Mouse (Mus musculus): ENCODE results near the gene Mill2.
A peak's percentile ranks its signal among the peaks of the same experiment; 100 is the strongest.

Mill2 gene

GRCm38 (mm10) chr7:18878691-18879090 is 38.9 kb downstream of the Mill2 start:
- DNase-seq, result no peak

- no peak for DNase-seq
Measured at GRCm38 (mm10) chr7:18883991-18884744, 44.4 kb downstream of the Mill2 start.

GRCm38 (mm10) chr7:18884745-18885422 is 45.1 kb downstream of the Mill2 start:
- no peak for DNase-seq

GRCm38 (mm10) chr7:18886963-18887362 is 47.2 kb downstream of the Mill2 start:
- no peak for DNase-seq

GRCm38 (mm10) chr7:18890848-18891247 is 51.1 kb downstream of the Mill2 start:
- DNase-seq, result no peak

- peak; percentile 82 for DNase-seq
Measured at GRCm38 (mm10) chr7:18891872-18892599, 52.3 kb downstream of the Mill2 start.

- DNase-seq, result no peak
Measured at GRCm38 (mm10) chr7:18893009-18893408, 53.2 kb downstream of the Mill2 start.

- peak; percentile 61 for DNase-seq
Measured at GRCm38 (mm10) chr7:18893651-18894430, 54.1 kb downstream of the Mill2 start.

GRCm38 (mm10) chr7:18896536-18896935 is 56.8 kb downstream of the Mill2 start:
- DNase-seq, result peak; percentile 45

GRCm38 (mm10) chr7:18900513-18900912 is 60.7 kb downstream of the Mill2 start:
- no peak for DNase-seq

- DNase-seq, result no peak
Measured at GRCm38 (mm10) chr7:18902486-18902885, 62.7 kb downstream of the Mill2 start.

GRCm38 (mm10) chr7:18904971-18905370 is 65.2 kb downstream of the Mill2 start:
- DNase-seq, result no peak

- no peak for DNase-seq
Measured at GRCm38 (mm10) chr7:18909797-18910196, 70.0 kb downstream of the Mill2 start.

- peak; percentile 99 for DNase-seq
Measured at GRCm38 (mm10) chr7:18910241-18910831, 70.6 kb downstream of the Mill2 start, which contains the start of gene Ccdc61. Gene Ccdc61 (minus strand): TSS chr7:18910415.

All from kidney, adult 11 months (tissue).